Comparison of ENCODE assay signal across 10 mouse cellular contexts in genomic region chr1:59376557-59376956, GRCm38 (mm10).
DNase-seq lines count a peak whose midpoint lies in the region; ATAC-seq and TF ChIP-seq lines count a peak whose summit lies in the region.
"Had no signal": no experiment of that assay in that cellular context is flagged by ENCODE, and none has a peak within 500 bp of the region (broad histone marks: within the 10 kb centered on the region; RNA-seq: fewer than 3 reads in every experiment).

No protein-coding gene starts in this region.

- no peaks in the 10 kb centered on the region for H3K79me2 ChIP-seq in myocyte (ENCODE audit: control insufficient read depth, insufficient read depth)

- no peak for TF ChIP-seq POLR2A in myocyte (IDR thresholded peaks at IDR 0.05; ENCODE audit: insufficient read length, low read depth)

- H3K36me3 ChIP-seq in liver, embryonic 11.5 days (ENCODE audit: control insufficient read depth, insufficient read depth, low read length), result no peaks in the 10 kb centered on the region
- H3K36me3 ChIP-seq in hindbrain, embryonic 14.5 days (replicated peaks; ENCODE audit: control insufficient read depth, insufficient read depth), result no peaks in the 10 kb centered on the region
- H3K36me3 ChIP-seq in myocyte (ENCODE audit: control insufficient read depth, insufficient read depth), result no peaks in the 10 kb centered on the region
- H3K36me3 ChIP-seq: lung, embryonic 15.5 days had no signal

- no peaks in the 10 kb centered on the region for H3K9me3 ChIP-seq in liver, embryonic 11.5 days (ENCODE audit: control insufficient read depth, low read length)
- no peaks in the 10 kb centered on the region for H3K9me3 ChIP-seq in hindbrain, embryonic 14.5 days (ENCODE audit: control insufficient read depth, low read length)
- H3K9me3 ChIP-seq: lung, embryonic 15.5 days had no signal

- ATAC-seq in liver, embryonic 11.5 days (replicated peaks; ENCODE audit: low FRiP score), result 0 out of 2 replicates have a peak, but pooled peaks have one; percentile 15
- peak; percentile 77 for ATAC-seq in hindbrain, embryonic 14.5 days (ENCODE audit: low FRiP score)
- ATAC-seq in activated CD4-positive, CD25-positive, alpha-beta regulatory T cell, adult 4 months, result no peak

- H3K27ac ChIP-seq in liver, embryonic 11.5 days (ENCODE audit: low read depth, low read length), result no peak overlapping the region
- 0 out of 2 replicates have a peak overlapping the region, but pooled peaks have one; percentile 6 for H3K27ac ChIP-seq in hindbrain, embryonic 14.5 days
- H3K27ac ChIP-seq: lung, embryonic 15.5 days; stomach, postnatal 0 days had no signal

- H3K27me3 ChIP-seq in liver, embryonic 11.5 days (replicated peaks; ENCODE audit: control insufficient read depth, insufficient read depth, low read length), result no peaks in the 10 kb centered on the region
- H3K27me3 ChIP-seq in hindbrain, embryonic 14.5 days (ENCODE audit: control insufficient read depth, insufficient read depth, low read length), result no peaks in the 10 kb centered on the region
- H3K27me3 ChIP-seq in myocyte (ENCODE audit: control insufficient read depth, insufficient read depth, insufficient read length), result no peaks in the 10 kb centered on the region
- H3K27me3 ChIP-seq: lung, embryonic 15.5 days had no signal

- H3K4me2 ChIP-seq in liver, embryonic 11.5 days, result peak overlapping the region; percentile 12; the same call in 1 of the 2 replicates
- 0 out of 2 replicates have a peak overlapping the region, but pooled peaks have one; percentile 23 for H3K4me2 ChIP-seq in hindbrain, embryonic 14.5 days (replicated peaks)
- peak overlapping the region; percentile 12 for H3K4me2 ChIP-seq in myocyte (ENCODE audit: low read depth)
- H3K4me2 ChIP-seq: lung, embryonic 15.5 days had no signal

- no peak overlapping the region for H3ac ChIP-seq in myocyte (ENCODE audit: control insufficient read depth, insufficient read length)

- DNase-seq in liver, embryonic 11.5 days (ENCODE audit: low spot score), result no peak
- DNase-seq in liver, result no peak
- peak; percentile 86 to 88 for DNase-seq in cerebellum, postnatal 25 days
- DNase-seq in hindbrain, embryonic 14.5 days (ENCODE audit: low spot score), result no peak
- no peak for DNase-seq in right cerebral cortex, postnatal 4 days
- no peak for DNase-seq in adrenal gland, postnatal 4 days (ENCODE audit: low spot score in 2 of 2)

- peaks cover 9% of the 10 kb centered on the region; the same call in 1 of the 2 replicates for H3K4me1 ChIP-seq in liver, embryonic 11.5 days (replicated peaks; ENCODE audit: control insufficient read depth, insufficient read depth, low read length)
- H3K4me1 ChIP-seq in hindbrain, embryonic 14.5 days (replicated peaks; ENCODE audit: control insufficient read depth, insufficient read depth, low read length), result 0 out of 2 replicates have a peak, but pooled peaks cover 4% of the 10 kb centered on the region

- no peak overlapping the region for H3K4me3 ChIP-seq in liver, embryonic 11.5 days (ENCODE audit: low read depth, low read length)
- no peak overlapping the region for H3K4me3 ChIP-seq in hindbrain, embryonic 14.5 days (replicated peaks; ENCODE audit: low read length)
- no peak overlapping the region for H3K4me3 ChIP-seq in myocyte
- H3K4me3 ChIP-seq: lung, embryonic 15.5 days had no signal

- no peak overlapping the region; the same call in 1 of the 2 replicates for H3K9ac ChIP-seq in liver, embryonic 11.5 days (ENCODE audit: low read depth, low read length)
- 0 out of 2 replicates have a peak overlapping the region, but pooled peaks have one; percentile 9 for H3K9ac ChIP-seq in hindbrain, embryonic 14.5 days
- H3K9ac ChIP-seq: lung, embryonic 15.5 days had no signal

- WGBS in liver, embryonic 11.5 days, result 13% methylated on average over 3 of the region's 3 CpGs
- 6% methylated on average over 3 of the region's 3 CpGs for WGBS in hindbrain, embryonic 14.5 days

TF ChIP-seq in myocyte, 11 proteins besides CTCF, POLR2A, EP300 and RAD21:
- TF ChIP-seq MYOG (IDR thresholded peaks at IDR 0.05; ENCODE audit: control insufficient read depth in 1 of 3, insufficient read depth in 1 of 3, insufficient read length in 2 of 3, low read depth in 2 of 3), result no peak
- TF ChIP-seq MYOD1 (IDR thresholded peaks at IDR 0.05; ENCODE audit: control insufficient read depth in 1 of 3, insufficient read length in 2 of 3, low read depth in 2 of 3), result no peak
- TF ChIP-seq E2F4 (IDR thresholded peaks at IDR 0.05; ENCODE audit: insufficient read depth), result no peak
- TF ChIP-seq USF1 (IDR thresholded peaks at IDR 0.05; ENCODE audit: low read depth), result no peak
- TF ChIP-seq SRF (IDR thresholded peaks at IDR 0.05; ENCODE audit: control insufficient read depth, insufficient read length, low read depth), result no peak
- no peak for TF ChIP-seq TCF3 (IDR thresholded peaks at IDR 0.05; ENCODE audit: insufficient read length, low read depth)
- no peak for TF ChIP-seq REST (IDR thresholded peaks at IDR 0.05; ENCODE audit: insufficient read depth, insufficient read length)
- TF ChIP-seq POLR2AphosphoS2 (IDR thresholded peaks at IDR 0.05; ENCODE audit: insufficient read length, low read depth), result no peak
- no peak for TF ChIP-seq CEBPB (IDR thresholded peaks at IDR 0.05; ENCODE audit: insufficient read depth, poor library complexity, severe bottlenecking)
- TF ChIP-seq TCF12 (IDR thresholded peaks at IDR 0.05; ENCODE audit: insufficient read depth, poor library complexity, severe bottlenecking), result no peak
- no peak for TF ChIP-seq MAX (IDR thresholded peaks at IDR 0.05; ENCODE audit: low read depth)

Comparison
In these comparisons a context has a peak if more than half of its experiments do, and no peak if none do; other contexts are left out.
1. DNase-seq: peak in cerebellum, postnatal 25 days (2 of 2); none in liver, embryonic 11.5 days (single experiment), liver (single experiment), hindbrain, embryonic 14.5 days (single experiment), right cerebral cortex, postnatal 4 days (single experiment) and adrenal gland, postnatal 4 days (0 of 2).
2. Peak in every context shown above with its lines, with median percentiles within 50 percentile points of each other: H3K4me2 ChIP-seq.